Mouse (Mus musculus) small intestine, adult 2 months (tissue): ENCODE data around the gene Atf6.

Source experiments
- CTCF ChIP-seq: fragments of 200-500 bp; IDR thresholded peaks from 2 replicates; pipeline ENCODE4 v1.5.1; 2012; ENCODE audit warnings: low read depth, mild to moderate bottlenecking, control low read depth, inconsistent platforms, low read length, moderate library complexity, mixed read lengths; ENCODE audit not compliant: insufficient replicate concordance, insufficient read length; ENCODE audit errors: extremely low read depth
- POLR2A ChIP-seq: fragments of 200-500 bp; IDR thresholded peaks from 2 replicates; pipeline ENCODE4 v1.6.1; 2012; ENCODE audit warnings: low read depth, mild to moderate bottlenecking, control low read depth, inconsistent platforms, low read length, moderate library complexity

DNA sequence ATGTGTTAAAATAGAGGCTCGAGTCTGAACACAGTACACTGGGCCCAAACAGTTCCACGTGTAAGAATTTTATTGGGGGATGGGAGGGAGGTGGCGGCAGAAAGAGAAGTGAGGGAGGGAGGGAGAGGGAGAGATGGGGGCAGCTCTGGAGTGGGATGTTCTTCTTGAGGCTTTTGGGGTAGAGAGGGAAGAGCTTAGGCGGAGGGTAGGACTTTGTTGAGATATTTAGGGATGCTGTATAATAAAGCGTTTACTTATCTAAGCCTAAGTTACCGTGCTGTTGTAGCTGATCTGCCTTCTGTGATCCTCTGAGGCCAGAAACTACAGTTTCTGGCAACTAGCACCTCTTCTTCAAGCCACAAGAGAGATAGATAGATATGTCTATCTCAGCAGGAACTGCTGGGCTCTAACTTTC, 18.5 kb upstream of the Atf6 start:
- no peak for TF ChIP-seq CTCF
- TF ChIP-seq POLR2A = no peak
